Mouse (Mus musculus): Measurements from ENCODE around the gene Crtam. TPM values are rescaled to one million over a fixed set of nuclear protein-coding genes. Genes with fewer than 3 reads are reported as not detected.

Gene Crtam
- total RNA-seq (2021), result under 1 TPM in 1 of 2 experiments, not detected in 1; 0.17 TPM
- long read RNA-seq, experiment 1, result 0 reads
- long read RNA-seq, experiment 2, result 0 reads

DNA sequence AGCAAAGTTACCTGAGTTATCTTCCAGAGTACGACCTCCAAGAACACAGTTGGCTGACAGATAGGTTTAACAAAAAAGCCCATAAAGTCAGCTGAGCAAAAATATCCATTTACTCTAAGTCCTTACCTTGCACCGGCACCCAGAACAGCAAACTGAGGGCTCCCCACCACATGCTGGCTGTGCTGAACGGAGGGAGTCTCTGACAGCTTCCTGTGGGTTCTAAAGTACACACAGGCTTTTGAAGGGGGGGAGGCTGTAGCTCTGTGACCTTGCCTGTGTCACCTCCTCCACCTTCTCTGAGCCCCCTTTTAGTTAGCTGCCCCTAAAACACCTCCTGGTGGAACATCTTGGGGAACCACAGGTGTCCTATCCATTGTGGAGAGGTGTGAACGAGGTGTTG is at the start of gene Crtam:
Gene Crtam (minus strand): TSS at position 214 of the 400 bp plus-strand sequence.
- no peak for DNase-seq (ENCODE audit: low spot score in 2 of 2)

DNA sequence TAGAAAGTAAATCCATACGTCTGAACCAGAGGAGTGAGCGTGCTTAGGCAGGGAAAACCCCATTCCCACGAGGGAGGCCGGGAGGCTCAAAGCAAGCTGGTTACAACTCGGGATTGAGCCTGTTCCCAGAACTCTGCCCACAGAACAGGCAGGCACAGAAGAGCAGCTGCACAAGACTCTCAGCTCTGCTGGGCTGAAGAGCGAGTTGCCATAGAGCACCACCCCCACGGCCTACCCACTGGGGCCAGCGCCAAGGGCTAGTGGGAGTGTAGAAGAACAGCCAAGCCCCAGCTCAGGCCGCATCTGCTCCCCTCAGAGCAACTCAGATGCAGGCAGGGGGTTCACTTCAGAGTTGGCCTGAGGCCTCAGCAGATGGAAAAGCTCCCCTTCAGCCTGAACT is 49.7 kb upstream of the Crtam start:
- DNase-seq (ENCODE audit: low spot score in 2 of 2), result no peak

DNA sequence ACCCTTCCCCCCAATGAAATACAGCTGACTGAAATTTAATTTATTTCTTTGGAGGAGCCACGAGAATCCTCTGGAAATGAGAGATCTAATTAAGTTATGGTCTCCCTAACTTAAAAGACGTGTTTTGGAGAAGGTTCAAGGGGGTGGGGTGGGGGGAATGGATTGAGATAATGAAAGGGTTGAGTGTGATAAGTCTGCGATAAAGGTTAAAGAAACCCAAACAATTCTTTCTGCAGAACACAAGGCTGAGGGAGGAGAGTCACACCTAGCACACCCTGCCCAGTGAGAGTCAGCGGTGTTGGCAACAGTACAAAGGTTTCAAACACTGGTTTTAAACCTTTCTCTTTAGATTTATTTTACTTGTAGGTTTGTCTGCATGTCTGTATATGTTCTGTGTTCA is 49.0 kb upstream of the Crtam start:
- DNase-seq (ENCODE audit: low spot score in 2 of 2), result no peak

DNA sequence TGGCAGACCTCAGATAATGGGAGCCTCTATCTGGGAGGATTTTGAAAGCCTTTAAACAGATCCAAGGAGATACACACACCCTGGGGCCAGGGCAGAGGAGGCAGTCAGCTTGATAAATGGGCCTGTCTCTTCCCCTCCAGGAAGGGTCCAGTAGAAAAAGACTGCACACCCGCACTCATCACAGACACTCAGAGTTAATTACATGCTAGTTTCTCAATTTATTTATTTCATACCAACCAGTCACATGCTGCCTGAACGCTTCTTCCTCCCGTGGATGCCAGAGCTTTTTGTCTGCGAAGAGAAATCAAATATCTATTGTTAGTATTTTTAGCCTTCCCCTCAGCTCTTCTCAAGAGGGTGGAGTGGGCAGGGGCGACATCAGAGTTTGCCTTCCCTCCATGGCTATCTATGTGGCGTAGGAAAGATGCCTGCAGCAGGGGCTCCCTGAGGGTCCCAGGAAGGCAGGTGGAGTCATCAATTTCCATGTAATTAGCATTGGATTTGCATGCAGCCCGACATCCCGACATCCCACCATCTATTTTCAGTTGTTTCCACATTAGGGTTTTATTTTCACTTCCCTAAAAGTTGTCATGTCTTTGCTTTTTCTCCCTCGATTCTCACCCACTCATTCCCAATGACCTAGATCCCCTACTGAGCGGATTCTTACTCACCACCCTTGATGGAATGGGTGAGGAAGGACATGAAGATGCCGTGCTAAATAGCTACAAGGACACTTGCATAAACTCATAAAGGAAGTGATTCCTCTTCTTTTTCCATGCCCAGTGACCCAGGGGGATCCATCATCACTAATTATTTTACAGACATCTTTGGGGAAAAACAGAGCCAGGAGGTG is 46.9 kb upstream of the Crtam start:
- no peak for DNase-seq (ENCODE audit: low spot score in 2 of 2)

GRCm38 (mm10) chr9:41050331-41051079 is 46.1 kb upstream of the Crtam start:
- DNase-seq (ENCODE audit: low spot score in 2 of 2), result no peak

DNA sequence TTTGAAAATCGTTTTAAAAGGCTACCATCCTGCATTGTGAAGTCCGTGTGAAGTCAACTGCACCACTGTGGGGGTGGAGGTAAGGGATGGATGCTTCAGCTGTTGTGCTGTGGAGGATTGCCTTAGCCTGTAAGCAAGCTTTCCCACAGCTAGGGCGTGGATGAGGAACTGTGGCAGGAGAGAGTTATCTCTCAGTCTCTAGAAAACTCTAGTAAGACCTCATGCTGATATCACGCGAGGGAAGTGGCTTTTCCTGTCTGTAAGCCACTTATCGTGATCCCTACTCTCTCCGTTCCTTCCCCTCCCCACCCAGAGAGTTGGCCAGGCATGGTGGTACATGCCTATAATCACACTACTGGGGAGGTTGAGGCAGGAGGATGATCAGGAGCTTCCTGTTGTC is 44.9 kb upstream of the Crtam start:
- no peak for DNase-seq (ENCODE audit: low spot score in 2 of 2)

DNA sequence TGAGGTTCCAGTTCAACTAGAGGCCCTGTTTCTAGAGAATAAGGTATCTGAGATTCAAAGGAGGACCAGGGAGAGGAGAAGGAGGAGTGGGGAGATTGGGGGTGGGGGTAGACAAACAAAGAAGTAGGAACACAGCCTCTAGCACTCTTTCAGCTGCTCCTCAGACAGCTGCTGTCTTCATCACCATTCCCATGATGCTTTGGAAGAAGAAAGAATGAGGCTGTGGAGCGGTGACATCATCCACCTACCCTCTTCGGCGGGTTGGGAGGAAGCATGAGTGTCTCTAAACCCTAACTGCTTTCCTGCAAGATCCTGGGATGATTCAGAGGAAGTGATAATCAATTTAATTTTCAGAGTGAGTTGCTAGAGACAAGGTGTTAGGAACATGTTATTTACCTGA is 44.4 kb upstream of the Crtam start:
- no peak for DNase-seq (ENCODE audit: low spot score in 2 of 2)

- no peak for DNase-seq (ENCODE audit: low spot score in 2 of 2)
Measured at GRCm38 (mm10) chr9:41048216-41048615, 43.8 kb upstream of the Crtam start.

- DNase-seq (ENCODE audit: low spot score in 2 of 2), result no peak
Measured at GRCm38 (mm10) chr9:41047654-41048053, 43.2 kb upstream of the Crtam start.

- peak; percentile 82 to 84 for DNase-seq (ENCODE audit: low spot score in 2 of 2)
Measured at GRCm38 (mm10) chr9:41044626-41045025, 40.2 kb upstream of the Crtam start.

- DNase-seq (ENCODE audit: low spot score in 2 of 2), result no peak
Measured at GRCm38 (mm10) chr9:41043641-41044040, 39.2 kb upstream of the Crtam start.

DNA sequence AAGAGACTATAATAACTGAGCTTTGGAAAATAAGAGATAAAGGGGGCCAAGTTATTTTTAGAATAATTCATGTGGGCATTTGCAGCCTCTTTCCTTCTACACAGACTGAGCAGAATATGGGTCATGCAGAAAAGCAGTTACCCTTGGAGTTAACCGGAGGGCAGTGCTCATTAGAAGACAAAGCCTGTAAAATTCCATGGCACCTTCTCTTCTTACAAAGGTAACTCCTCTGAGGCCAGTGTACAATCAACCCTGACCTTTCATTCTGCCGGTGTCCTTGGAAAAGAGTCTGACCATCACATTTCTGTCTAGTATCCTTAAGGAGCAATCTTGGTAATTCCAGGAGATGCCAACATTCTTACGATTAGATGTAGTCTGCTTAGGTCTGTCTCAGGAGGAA is 37.0 kb upstream of the Crtam start:
- DNase-seq (ENCODE audit: low spot score in 2 of 2), result no peak

DNA sequence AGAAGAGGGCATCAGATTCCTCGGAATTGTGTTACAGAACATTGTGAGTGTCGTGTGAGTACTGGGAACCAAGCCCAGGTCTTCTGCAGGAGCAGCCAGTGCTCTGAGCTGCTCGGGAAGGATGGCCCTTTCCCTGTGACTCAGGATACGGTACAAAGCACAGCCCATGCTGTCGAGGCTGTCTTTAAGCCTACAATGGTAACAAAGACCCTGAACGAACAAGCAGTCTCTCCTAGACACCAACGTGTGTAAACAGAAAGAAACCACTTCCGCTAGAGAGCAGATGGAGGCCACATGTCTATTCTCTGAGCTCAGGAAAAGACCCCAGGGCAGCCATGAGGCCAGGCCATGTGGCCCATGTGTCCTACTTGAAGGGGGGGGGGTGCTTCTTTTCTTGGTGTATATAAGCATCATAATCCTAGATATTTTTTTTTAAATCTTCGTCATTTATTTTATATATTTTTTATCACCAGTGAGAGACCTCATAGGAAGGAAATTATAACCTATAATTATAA is 33.8 kb upstream of the Crtam start:
- DNase-seq (ENCODE audit: low spot score in 2 of 2), result no peak

- no peak for DNase-seq (ENCODE audit: low spot score in 2 of 2)
Measured at GRCm38 (mm10) chr9:41031590-41032489, 27.4 kb upstream of the Crtam start.

- no peak for DNase-seq (ENCODE audit: low spot score in 2 of 2)
Measured at GRCm38 (mm10) chr9:41029827-41030226, 25.4 kb upstream of the Crtam start.

DNA sequence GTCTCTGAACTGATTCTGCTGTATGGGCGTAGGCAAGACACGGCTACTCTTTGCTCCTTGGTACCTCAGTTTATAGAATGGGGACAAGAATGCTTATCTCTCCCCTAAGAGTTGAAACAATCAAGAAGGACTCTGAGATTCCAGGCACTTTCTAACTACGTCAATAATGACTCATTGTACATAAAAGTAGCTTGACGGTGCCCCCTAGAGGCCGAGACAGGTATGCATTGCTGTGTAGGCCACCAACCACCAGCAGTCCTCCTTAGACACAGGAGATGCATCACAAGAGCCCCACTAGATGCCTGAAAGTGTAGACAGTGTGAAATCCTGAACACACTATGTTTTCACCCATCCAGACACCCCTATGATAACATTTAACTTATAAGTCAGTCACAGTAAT is 24.0 kb upstream of the Crtam start:
- peak; percentile 14 to 39 for DNase-seq (ENCODE audit: low spot score in 2 of 2)

DNA sequence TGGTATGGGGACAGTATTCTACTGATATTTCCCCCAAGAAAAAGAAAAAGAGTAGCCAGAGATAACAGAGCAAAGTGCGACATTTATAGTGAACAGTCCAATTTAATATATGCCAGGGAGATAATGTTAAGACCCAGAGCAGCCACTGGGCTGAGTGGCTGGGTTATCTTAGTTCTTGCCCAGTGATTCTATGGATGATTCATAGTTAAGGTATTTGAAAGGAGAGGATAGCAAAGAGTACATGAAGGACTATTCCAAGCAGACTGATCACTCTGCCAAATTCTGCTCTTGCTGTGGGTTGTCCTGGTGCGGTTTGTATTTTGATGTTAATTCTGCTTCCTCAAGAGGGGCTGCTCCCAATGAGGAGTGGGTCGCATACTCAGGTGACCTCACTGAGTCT is 17.3 kb upstream of the Crtam start:
- no peak for DNase-seq (ENCODE audit: low spot score in 2 of 2)

DNA sequence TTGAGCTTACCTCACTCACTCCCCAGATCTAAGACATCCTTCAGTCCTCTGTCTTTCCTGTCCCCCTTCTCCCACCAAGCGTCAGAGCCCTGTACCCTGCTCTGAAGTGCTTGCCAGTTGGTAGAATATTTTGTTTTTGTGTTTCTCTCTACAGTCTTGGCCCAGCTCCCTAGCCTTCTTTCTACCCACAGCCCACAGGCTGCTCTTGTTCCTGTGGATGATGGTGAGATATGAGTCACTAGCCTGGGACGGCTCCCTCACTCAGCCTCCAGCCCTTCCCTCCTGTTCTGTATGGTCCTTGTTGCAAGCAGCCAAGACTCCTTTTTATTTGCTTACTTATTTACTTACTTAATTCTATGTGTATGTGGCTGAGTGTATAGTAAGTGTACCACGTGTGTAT is 16.1 kb upstream of the Crtam start:
- DNase-seq (ENCODE audit: low spot score in 2 of 2), result no peak

- no peak for DNase-seq (ENCODE audit: low spot score in 2 of 2)
Measured at GRCm38 (mm10) chr9:41014512-41014911, 10.1 kb upstream of the Crtam start.

- no peak for DNase-seq (ENCODE audit: low spot score in 2 of 2)
Measured at GRCm38 (mm10) chr9:41012456-41012855, 8.0 kb upstream of the Crtam start.
